Mouse (Mus musculus) inflammation-experienced regulatory T-cells, adult 6 months (primary cell): ENCODE results near the gene Ubxn4. TPM values are rescaled to one million over a fixed set of nuclear protein-coding genes. Genes with fewer than 3 reads are reported as not detected.
"Not testable (repeated sequence)": the region's sequence is repeated elsewhere in the genome, so short reads cannot be mapped to it uniquely, and the experiment has no call there.

ENCODE experiments used
- ATAC-seq: one replicate; pipeline ENCODE4 v1.8.0; 2017
- polyA plus RNA-seq, 3 experiments: library from polyadenylated mRNA; unstranded; fragments of 100-300 nt; shearing (Covaris generic); gene quantifications; one replicate each; pipeline ENCODE4 v1.2.1; 2017

The Ubxn4 gene
- 10 to 100 TPM; 42.8 to 70.2 (median 61.6) TPM for polyA plus RNA-seq

GRCm38 (mm10) chr1:128243627-128243995 is at the start of gene Ubxn4:
Ubxn4 (plus strand) TSS chr1:128243964.
- no peak for ATAC-seq

GRCm38 (mm10) chr1:128194011-128194410 is 49.8 kb upstream of the Ubxn4 start:
- no peak for ATAC-seq

- ATAC-seq: peak; percentile 41
Measured at GRCm38 (mm10) chr1:128197353-128197752, 46.4 kb upstream of the Ubxn4 start.

GRCm38 (mm10) chr1:128213261-128213660 is 30.5 kb upstream of the Ubxn4 start:
- ATAC-seq: no peak

GRCm38 (mm10) chr1:128221886-128222285 is 21.9 kb upstream of the Ubxn4 start:
- ATAC-seq: no peak

GRCm38 (mm10) chr1:128223304-128223703 is 20.5 kb upstream of the Ubxn4 start:
- ATAC-seq: no peak

GRCm38 (mm10) chr1:128235181-128235580 is 8.6 kb upstream of the Ubxn4 start:
- ATAC-seq: no peak

GRCm38 (mm10) chr1:128243996-128244726 is 397 bp downstream of the Ubxn4 start:
- peak; percentile 94 for ATAC-seq

GRCm38 (mm10) chr1:128244727-128245355 is 1.1 kb downstream of the Ubxn4 start:
- peak; percentile 29 for ATAC-seq

GRCm38 (mm10) chr1:128267061-128267460 is 23.3 kb downstream of the Ubxn4 start:
- not testable (repeated sequence) for ATAC-seq

- ATAC-seq: no peak
Measured at GRCm38 (mm10) chr1:128270731-128271130, 27.0 kb downstream of the Ubxn4 start.

- ATAC-seq: no peak
Measured at GRCm38 (mm10) chr1:128275908-128276307, 32.1 kb downstream of the Ubxn4 start.

GRCm38 (mm10) chr1:128278563-128278962 is 34.8 kb downstream of the Ubxn4 start:
- ATAC-seq: no peak

GRCm38 (mm10) chr1:128281753-128282152 is 38.0 kb downstream of the Ubxn4 start:
- ATAC-seq: no peak

GRCm38 (mm10) chr1:128282924-128283323 is 39.2 kb downstream of the Ubxn4 start:
- no peak for ATAC-seq

- no peak for ATAC-seq
Measured at GRCm38 (mm10) chr1:128284157-128284690, 40.5 kb downstream of the Ubxn4 start.

- no peak for ATAC-seq
Measured at GRCm38 (mm10) chr1:128285136-128285535, 41.4 kb downstream of the Ubxn4 start.

GRCm38 (mm10) chr1:128290295-128290694 is 46.5 kb downstream of the Ubxn4 start:
- no peak for ATAC-seq

- ATAC-seq: no peak
Measured at GRCm38 (mm10) chr1:128293524-128293923, 49.8 kb downstream of the Ubxn4 start.

GRCm38 (mm10) chr1:128295296-128295695 is 51.5 kb downstream of the Ubxn4 start:
- ATAC-seq: no peak

GRCm38 (mm10) chr1:128295717-128296528 is 52.2 kb downstream of the Ubxn4 start:
- ATAC-seq: no peak

GRCm38 (mm10) chr1:128303900-128304299 is 60.1 kb downstream of the Ubxn4 start:
- ATAC-seq: no peak

GRCm38 (mm10) chr1:128309043-128309442 is 65.3 kb downstream of the Ubxn4 start:
- ATAC-seq: no peak
